Mouse (Mus musculus) lung, postnatal 14 days (tissue): ENCODE data around the gene Tshz2.
A peak's percentile ranks its signal among the peaks of the same experiment; 100 is the strongest.
"Not testable (repeated sequence)": the region's sequence is repeated elsewhere in the genome, so short reads cannot be mapped to it uniquely, and the experiment has no call there.

Experiments
- DNase-seq: peaks from one replicate; pipeline ENCODE4 v3.0.0; 2021

Gene Tshz2

DNA sequence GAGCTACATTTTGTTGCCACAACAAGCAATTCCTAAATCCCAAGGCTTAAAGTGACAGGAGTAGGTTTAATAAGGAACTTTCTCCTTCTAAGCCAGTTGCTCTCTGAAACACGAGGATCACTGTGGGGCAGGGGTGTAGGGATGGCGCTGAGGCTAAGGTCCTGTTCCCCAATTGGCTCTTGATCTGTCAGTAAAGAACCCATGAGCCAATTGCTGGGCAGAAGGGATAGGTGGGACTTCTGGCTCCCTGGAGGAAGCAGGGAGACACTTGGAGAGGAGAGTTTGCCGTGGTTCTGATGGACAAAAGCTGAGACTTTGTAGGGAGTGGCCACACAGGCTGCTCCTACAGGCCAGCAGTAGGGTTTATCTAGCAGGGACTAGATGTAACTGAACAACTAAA is 128.9 kb downstream of the Tshz2 start:
- no peak for DNase-seq

- no peak for DNase-seq
Observed at GRCm38 (mm10) chr2:169762301-169762700, 129.5 kb downstream of the Tshz2 start.

DNA sequence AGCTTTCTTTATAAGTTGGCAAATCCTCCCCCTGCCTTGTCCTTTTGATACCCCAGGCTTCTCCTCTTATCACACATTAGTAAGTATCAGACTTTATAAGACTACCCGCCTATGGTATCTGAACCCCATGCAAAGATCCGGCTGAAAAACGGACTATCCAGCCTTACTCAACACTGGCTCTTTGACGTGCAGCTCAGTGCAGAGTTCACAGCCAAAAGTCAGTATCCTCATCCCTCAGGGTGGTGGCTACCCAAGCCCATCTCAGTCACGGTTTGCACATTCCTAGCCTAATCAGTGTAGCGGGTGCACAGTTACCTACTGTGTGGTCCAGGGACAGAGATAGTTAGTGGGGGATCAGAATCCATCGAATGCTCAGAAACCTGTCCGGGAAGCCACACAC is 130.9 kb downstream of the Tshz2 start:
- DNase-seq: no peak

DNA sequence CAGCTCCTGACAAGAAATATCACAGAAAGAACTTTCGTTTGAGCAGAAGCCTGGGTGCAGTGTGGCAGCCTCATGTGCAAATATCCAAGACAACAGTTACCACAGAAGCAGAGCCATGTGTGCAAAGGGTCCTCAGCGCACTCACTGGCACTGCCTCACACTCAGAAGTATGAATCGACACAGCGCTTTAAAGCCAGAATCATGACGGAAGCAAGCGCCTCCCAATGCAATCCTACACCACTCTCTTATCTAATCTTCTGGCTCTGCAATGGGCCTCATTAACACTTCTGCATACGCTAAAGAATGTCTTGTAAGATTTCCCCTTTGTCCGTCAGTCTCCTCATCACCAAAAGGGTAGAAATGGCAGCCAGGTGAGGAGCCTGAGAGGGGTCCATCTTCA is 133.4 kb downstream of the Tshz2 start:
- no peak for DNase-seq

DNA sequence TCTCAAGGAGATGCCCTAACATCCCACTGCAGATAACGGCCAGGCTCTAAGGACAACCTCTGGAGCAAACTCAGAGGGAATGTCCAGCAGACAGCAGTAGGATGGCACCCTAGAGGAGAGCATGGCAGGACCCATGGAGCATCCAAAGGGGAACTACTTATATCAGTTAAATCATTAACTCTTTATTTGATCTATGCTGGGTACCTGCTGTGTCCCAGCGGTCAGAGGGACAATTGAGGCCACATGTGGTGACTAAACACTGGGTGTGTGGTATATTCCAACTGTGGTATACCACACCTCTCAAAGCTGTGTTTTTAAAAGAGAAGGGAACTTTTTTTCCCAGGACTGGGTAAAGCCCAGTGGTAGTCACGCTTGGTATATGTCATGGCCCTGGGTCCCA is 134.5 kb downstream of the Tshz2 start:
- DNase-seq: no peak

DNA sequence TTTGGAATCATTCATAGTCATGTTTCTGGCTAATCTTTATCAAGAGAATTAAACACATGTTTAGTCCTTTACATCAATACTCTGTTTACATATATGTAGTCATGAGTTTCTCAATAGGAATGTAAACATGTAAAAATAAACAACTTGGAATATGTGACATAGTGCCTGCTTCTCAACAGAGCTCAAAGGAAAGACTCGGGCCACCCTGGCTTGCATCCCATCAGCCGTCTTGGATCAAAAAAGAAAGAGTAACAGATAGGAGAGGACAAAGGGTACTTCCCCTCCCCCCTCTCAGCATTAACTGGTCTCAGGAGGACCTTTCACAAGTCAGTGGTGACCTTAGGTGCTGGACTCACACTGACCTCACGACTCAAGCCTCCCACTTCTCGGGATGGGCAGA is 142.3 kb downstream of the Tshz2 start:
- DNase-seq: no peak

- DNase-seq: no peak
Observed at GRCm38 (mm10) chr2:169777242-169777641, 144.4 kb downstream of the Tshz2 start.

DNA sequence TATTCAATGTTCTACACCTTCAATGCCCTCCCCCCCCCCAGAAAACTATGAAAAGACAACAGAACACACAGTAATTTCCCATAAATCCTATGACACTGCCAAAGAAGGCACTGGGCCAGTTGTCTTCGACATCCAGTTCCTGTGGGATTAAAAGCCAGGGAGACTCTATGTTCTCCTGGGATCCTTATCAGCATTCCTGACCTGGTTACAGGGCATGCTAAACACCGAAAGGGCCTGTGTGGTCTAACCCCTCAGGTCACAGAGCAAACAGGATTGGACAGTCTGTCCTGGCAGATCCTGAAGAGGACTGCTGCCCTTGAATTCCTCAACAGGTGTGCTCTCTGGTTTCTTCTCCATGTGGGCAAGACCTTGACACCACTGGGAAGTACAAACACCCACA is 145.0 kb downstream of the Tshz2 start:
- DNase-seq: no peak

- DNase-seq: no peak
Observed at GRCm38 (mm10) chr2:169778740-169779345, 146.0 kb downstream of the Tshz2 start.

GRCm38 (mm10) chr2:169781671-169782070 is 148.9 kb downstream of the Tshz2 start:
- not testable (repeated sequence) for DNase-seq

DNA sequence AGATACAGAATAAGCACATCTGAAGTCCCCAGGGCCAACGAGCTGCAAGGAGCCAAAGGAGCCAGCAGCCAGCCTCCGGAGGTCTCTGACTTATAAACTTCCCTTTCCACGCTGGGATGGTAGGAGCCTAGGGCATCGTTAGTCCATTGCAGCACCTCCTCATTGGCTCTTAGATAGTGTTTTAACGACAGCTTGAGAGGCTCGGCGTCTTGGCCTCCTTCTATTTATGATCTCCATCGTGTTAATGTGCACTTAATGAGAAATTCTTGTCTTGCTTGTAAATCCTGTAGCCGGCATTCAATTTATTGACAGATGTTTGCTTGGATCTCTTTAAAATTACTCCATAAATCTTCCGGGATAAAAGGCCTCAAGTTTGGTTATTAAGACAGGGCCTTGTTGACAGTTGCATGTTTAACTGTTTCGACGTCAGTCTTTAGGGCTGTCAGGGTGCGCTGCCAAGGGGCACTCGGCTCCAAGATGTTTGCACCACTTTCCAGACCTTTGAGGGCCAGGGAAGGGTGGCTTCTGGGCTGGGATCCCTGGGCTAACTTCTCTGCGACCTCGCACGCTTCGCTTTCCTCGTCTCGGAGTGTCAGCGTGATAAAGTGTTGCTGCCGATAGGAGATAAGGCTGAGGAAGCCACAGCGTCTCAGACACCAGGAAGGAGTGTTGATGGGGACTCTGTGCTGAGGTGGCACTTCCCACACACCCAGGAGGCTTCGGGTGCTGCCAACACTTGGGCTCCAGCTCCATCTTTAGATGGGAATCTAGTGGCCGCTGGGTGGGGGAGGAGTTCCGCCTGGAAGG is 150.3 kb downstream of the Tshz2 start:
- peak; percentile 8 for DNase-seq

- no peak for DNase-seq
Observed at GRCm38 (mm10) chr2:169783681-169784033, 150.8 kb downstream of the Tshz2 start.

DNA sequence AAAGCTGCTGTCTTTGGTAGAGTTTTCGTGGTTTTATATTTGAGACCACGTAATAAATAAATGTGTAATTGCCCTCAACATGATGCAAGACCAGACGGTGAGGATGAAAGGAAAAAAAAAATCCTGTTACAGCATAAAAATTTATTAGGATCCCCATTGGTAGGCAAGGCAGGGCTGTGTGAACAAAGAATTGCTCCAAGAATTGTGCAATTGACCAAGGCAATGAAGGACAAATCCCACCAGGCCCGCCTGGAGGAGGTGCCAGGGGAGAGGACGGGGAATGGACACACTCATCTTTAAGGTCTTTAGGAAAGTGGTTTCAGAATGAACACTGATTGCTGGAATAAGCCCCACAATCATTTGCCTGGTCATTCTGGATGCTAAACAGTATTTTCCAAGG is 154.6 kb downstream of the Tshz2 start:
- DNase-seq: peak; percentile 26

GRCm38 (mm10) chr2:169787906-169788305 is 155.1 kb downstream of the Tshz2 start:
- no peak for DNase-seq

DNA sequence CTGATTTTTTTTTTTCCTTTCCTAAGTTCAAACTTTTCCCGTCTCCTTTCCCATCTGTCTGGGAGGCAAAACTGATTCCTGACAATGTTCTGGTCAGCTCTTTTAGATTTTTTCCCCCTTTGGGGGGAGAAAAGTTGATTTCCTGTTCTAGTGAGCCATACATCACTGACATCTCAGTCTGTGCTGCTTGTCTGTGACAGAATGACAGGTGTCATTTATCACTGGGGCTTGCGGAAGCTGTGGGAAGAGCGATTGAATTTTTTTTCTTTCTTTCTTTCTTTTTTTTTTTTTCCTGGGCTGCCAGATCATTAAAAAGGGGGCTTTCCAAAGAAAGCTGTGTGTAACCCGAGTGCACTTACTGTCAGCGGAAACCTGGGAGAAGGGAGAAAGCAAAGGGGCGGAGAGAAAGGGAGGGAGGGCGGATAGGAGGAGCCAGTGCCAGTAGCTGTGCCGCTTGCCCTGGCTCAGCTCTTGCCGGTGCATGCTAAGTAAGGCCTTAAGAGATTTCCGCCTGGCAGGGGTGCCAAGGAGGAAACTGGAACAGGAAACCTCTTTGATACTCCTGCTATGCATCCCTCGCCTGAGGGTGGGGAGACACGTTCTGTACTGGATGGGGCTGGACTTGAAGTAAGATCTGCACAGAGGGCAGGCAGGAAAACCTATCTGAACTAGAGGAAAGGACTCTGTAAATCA is 157.8 kb downstream of the Tshz2 start:
- peak; percentile 78 for DNase-seq

DNA sequence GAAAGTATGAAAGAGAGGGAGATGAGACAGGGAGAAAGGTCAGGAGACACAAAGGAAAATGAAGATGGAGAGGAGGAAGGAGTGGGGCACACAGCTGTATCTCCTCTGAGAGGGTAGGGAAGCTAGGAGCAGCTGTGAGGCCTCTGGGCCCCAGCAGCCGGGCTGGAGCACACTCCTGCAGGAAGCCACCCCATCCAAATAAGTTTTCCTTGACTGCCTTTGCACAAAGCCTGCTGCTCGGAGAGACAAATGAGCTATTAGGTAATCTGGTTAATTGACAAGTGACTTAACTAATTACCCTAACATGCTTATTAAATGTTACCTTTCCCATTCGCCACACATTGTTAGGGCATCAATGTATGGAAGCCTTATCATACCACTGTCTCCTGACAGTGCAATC is 159.9 kb downstream of the Tshz2 start:
- DNase-seq: no peak

GRCm38 (mm10) chr2:169802241-169802640 is 169.4 kb downstream of the Tshz2 start:
- no peak for DNase-seq

DNA sequence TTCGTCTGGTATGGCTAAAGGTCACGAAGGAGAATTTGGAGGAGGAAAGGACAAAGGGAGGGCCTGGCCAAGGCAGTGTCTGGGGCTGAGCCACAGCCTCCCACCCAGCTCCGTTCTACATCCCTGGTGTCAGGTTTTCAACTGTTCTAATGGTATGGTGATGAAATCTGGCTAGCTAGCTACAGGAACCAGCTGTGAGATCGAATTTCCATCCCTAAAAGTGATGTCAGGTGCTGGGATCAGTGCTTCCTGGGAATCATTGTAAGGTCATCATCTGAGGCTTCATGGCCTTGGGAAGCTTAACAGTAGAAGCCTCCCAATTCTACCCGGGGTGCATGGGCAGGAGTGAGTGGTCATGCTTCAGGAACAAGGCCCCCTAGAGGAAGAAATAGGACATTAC is 171.6 kb downstream of the Tshz2 start:
- no peak for DNase-seq

DNA sequence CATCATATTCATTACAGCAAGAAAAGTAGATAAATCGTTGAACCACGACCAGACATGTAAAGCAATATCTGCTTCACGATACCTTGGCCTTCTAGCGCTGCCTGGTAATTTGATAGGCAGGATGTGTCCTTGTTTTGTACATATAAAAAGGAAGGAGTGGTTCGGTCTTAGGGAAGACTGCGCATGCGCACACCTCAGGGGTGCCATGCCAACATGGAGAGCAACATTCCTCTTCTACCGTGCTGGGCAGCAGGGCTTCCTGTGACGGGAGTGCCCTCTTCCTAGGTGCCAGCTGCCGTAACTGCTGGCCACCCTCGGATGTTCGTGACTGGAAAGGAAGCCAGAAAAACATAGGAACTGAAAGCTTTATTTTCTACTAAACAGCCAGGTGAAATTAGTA is 172.7 kb downstream of the Tshz2 start:
- no peak for DNase-seq

- no peak for DNase-seq
Observed at GRCm38 (mm10) chr2:169811589-169811988, 178.8 kb downstream of the Tshz2 start.

DNA sequence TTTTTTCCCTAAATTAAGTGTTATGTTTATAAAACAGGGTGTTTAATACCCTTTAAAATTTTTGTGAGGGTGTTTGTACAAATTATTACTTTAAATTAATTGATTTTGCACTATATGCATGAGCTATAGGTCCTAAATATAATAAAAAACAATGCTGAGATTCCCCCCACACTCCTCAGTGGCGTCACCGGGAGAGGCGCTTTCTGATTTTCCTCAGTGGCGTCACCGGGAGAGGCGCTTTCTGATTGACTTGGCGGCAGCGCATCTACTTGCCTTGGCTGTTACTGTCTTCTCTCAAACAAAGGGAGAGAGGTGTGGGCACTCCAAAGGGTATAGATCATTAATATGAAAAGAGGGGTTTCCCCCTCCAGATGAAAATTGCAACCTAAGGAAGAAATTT is 179.2 kb downstream of the Tshz2 start:
- DNase-seq: no peak

DNA sequence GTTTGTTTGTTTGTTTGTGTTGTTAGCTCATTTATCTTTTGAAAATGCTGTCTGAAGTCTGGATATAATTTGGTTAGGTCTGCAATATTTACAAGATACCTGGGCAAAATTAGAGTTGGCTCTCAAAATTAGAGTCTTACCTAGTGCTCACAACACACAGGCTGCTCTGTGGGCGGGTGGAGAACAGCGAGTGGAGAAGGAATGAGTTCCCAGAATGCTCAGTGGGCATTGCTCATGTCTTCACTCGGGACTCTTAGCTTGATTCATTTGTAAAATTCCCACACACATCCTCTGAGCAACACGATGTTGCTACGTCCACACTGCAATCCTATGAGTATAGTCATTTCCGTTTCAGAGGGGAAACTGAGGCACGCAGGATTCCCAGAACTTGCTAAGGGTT is 180.1 kb downstream of the Tshz2 start:
- DNase-seq: no peak

GRCm38 (mm10) chr2:169814351-169814750 is 181.5 kb downstream of the Tshz2 start:
- no peak for DNase-seq

GRCm38 (mm10) chr2:169814757-169815156 is 181.9 kb downstream of the Tshz2 start:
- DNase-seq: no peak
